Mouse (Mus musculus) midbrain, embryonic 10.5 days (tissue): Measurements from ENCODE around the gene Irak1bp1. TPM values are rescaled to one million over a fixed set of nuclear protein-coding genes. Genes with fewer than 3 reads are reported as not detected.

Experiments
- DNase-seq: peaks from one replicate; pipeline ENCODE4 v3.0.0-alpha.2; 2017; ENCODE audit warnings: low spot score
- H3K27ac ChIP-seq: fragments of 300-500 bp; sonication (generic); replicated peaks from 2 replicates; pipeline ENCODE4 v1.5.1; 2016; ENCODE audit warnings: mild to moderate bottlenecking
- H3K27me3 ChIP-seq: fragments of 300-500 bp; sonication (generic); 2 replicates; pipeline ENCODE4 v1.6.1; 2016; ENCODE audit warnings: low read depth, mild to moderate bottlenecking; ENCODE audit not compliant: poor library complexity, severe bottlenecking
- H3K36me3 ChIP-seq: fragments of 300-500 bp; sonication (generic); 2 replicates; pipeline ENCODE4 v1.6.1; 2016; ENCODE audit warnings: mild to moderate bottlenecking, moderate library complexity
- H3K4me1 ChIP-seq: fragments of 300-500 bp; sonication (generic); 2 replicates; pipeline ENCODE4 v1.6.1; 2016
- H3K4me3 ChIP-seq: fragments of 300-500 bp; sonication (generic); 2 replicates; pipeline ENCODE4 v1.5.1; 2016; ENCODE audit warnings: mild to moderate bottlenecking, moderate library complexity
- H3K9me3 ChIP-seq: fragments of 300-500 bp; sonication (generic); replicated peaks from 2 replicates; pipeline ENCODE4 v1.6.1; 2016; ENCODE audit warnings: mild to moderate bottlenecking
- WGBS: fragments of 180-500 bp; shearing (Covaris S2); methylation state at CpG from one replicate; pipeline ENCODE4 v1.1.7; 2016; 5-methylcytosine and 5-hydroxymethylcytosine counted together
- polyA plus RNA-seq: library from polyadenylated mRNA; unstranded; fragments of >200 nt; fragmentation: Nextera tagmentation; extraction: Ambion mirVana; gene quantifications from 2 replicates; pipeline ENCODE4 v1.2.1, GENCODE M21; 2016

The Irak1bp1 gene
- polyA plus RNA-seq, 1 experiment from 2014 or later, result 23.4 TPM

- Histone ChIP-seq H3K27me3 (no peaks in the 10 kb centered on the region), H3K4me3 (no peak overlapping the region), H3K9me3 (no peaks in the 10 kb centered on the region), H3K27ac (no peak overlapping the region), H3K36me3 (peaks cover 57% of the 10 kb centered on the region), H3K4me1 (no peaks in the 10 kb centered on the region)
- DNase-seq, result no peak
- 92% methylated on average over 4 of the region's 4 CpGs for WGBS
Measured at GRCm38 (mm10) chr9:82842671-82843070, 13.3 kb downstream of the Irak1bp1 start.

GRCm38 (mm10) chr9:82854040-82854439 lies 24.7 kb downstream of the Irak1bp1 start:
- 61% methylated on average over 2 of the region's 2 CpGs for WGBS
- no peak overlapping the region for H3K27ac ChIP-seq
- H3K4me3 ChIP-seq, result no peak overlapping the region
- H3K36me3 ChIP-seq, result no peaks in the 10 kb centered on the region
- no peak for DNase-seq
- no peaks in the 10 kb centered on the region for H3K27me3 ChIP-seq
- H3K9me3 ChIP-seq, result no peaks in the 10 kb centered on the region
- no peaks in the 10 kb centered on the region for H3K4me1 ChIP-seq

- no peaks in the 10 kb centered on the region for H3K4me1 ChIP-seq
- H3K9me3 ChIP-seq, result no peaks in the 10 kb centered on the region
- 53% methylated on average over 3 of the region's 3 CpGs for WGBS
- no peak overlapping the region for H3K4me3 ChIP-seq
- H3K27ac ChIP-seq, result no peak overlapping the region
- DNase-seq, result no peak
- H3K36me3 ChIP-seq, result no peaks in the 10 kb centered on the region
- no peaks in the 10 kb centered on the region for H3K27me3 ChIP-seq
Measured at GRCm38 (mm10) chr9:82854973-82855614, 25.8 kb downstream of the Irak1bp1 start.

GRCm38 (mm10) chr9:82856241-82856640 lies 26.9 kb downstream of the Irak1bp1 start:
- Histone ChIP-seq H3K27ac (no peak overlapping the region), H3K4me1 (no peaks in the 10 kb centered on the region), H3K9me3 (no peaks in the 10 kb centered on the region), H3K4me3 (no peak overlapping the region), H3K36me3 (no peaks in the 10 kb centered on the region), H3K27me3 (no peaks in the 10 kb centered on the region)
- no peak for DNase-seq
- WGBS, result 90% methylated on average over 4 of the region's 4 CpGs

GRCm38 (mm10) chr9:82860805-82861204 lies 31.5 kb downstream of the Irak1bp1 start:
- no peaks in the 10 kb centered on the region for H3K9me3 ChIP-seq
- 93% methylated on average over 2 of the region's 2 CpGs for WGBS
- no peaks in the 10 kb centered on the region for H3K27me3 ChIP-seq
- no peak for DNase-seq
- no peak overlapping the region for H3K27ac ChIP-seq
- H3K4me1 ChIP-seq, result 0 out of 2 replicates have a peak, but pooled peaks cover 4% of the 10 kb centered on the region
- H3K36me3 ChIP-seq, result peaks cover 6% of the 10 kb centered on the region
- no peak overlapping the region for H3K4me3 ChIP-seq

- no peaks in the 10 kb centered on the region for H3K27me3 ChIP-seq
- no peak for DNase-seq
- H3K4me1 ChIP-seq, result 0 out of 2 replicates have a peak, but pooled peaks cover 4% of the 10 kb centered on the region
- no peaks in the 10 kb centered on the region for H3K9me3 ChIP-seq
- 86% methylated on average over 4 of the region's 4 CpGs for WGBS
- H3K4me3 ChIP-seq, result no peak overlapping the region
- peaks cover 11% of the 10 kb centered on the region for H3K36me3 ChIP-seq
- H3K27ac ChIP-seq, result no peak overlapping the region
Measured at GRCm38 (mm10) chr9:82861316-82861715, 32.0 kb downstream of the Irak1bp1 start.

GRCm38 (mm10) chr9:82861775-82862430 lies 32.6 kb downstream of the Irak1bp1 start:
- WGBS, result 92% methylated on average over 3 of the region's 3 CpGs
- Histone ChIP-seq H3K4me3 (no peak overlapping the region), H3K4me1 (0 out of 2 replicates have a peak, but pooled peaks cover 4% of the 10 kb centered on the region), H3K9me3 (no peaks in the 10 kb centered on the region), H3K36me3 (peaks cover 17% of the 10 kb centered on the region), H3K27ac (no peak overlapping the region), H3K27me3 (no peaks in the 10 kb centered on the region)
- DNase-seq, result no peak

- no peaks in the 10 kb centered on the region for H3K27me3 ChIP-seq
- DNase-seq, result no peak
- no peak overlapping the region for H3K4me3 ChIP-seq
- 89% methylated on average over 1 of the region's 1 CpGs for WGBS
- peaks cover 53% of the 10 kb centered on the region for H3K36me3 ChIP-seq
- H3K9me3 ChIP-seq, result no peaks in the 10 kb centered on the region
- H3K4me1 ChIP-seq, result 0 out of 2 replicates have a peak, but pooled peaks cover 4% of the 10 kb centered on the region
- H3K27ac ChIP-seq, result no peak overlapping the region
Measured at GRCm38 (mm10) chr9:82866121-82866520, 36.8 kb downstream of the Irak1bp1 start.

GRCm38 (mm10) chr9:82867698-82868097 lies 38.4 kb downstream of the Irak1bp1 start:
- Histone ChIP-seq H3K9me3 (no peaks in the 10 kb centered on the region), H3K27me3 (no peaks in the 10 kb centered on the region), H3K27ac (no peak overlapping the region), H3K36me3 (peaks cover 69% of the 10 kb centered on the region), H3K4me3 (no peak overlapping the region), H3K4me1 (0 out of 2 replicates have a peak, but pooled peaks cover 4% of the 10 kb centered on the region)
- DNase-seq, result no peak
- 94% methylated on average over 3 of the region's 3 CpGs for WGBS

GRCm38 (mm10) chr9:82877078-82877477 lies 47.7 kb downstream of the Irak1bp1 start:
- Histone ChIP-seq H3K4me3 (no peak overlapping the region), H3K36me3 (peaks cover 100% of the 10 kb centered on the region), H3K27me3 (no peaks in the 10 kb centered on the region), H3K27ac (no peak overlapping the region), H3K9me3 (no peaks in the 10 kb centered on the region), H3K4me1 (no peaks in the 10 kb centered on the region)
- no peak for DNase-seq
- 94% methylated on average over 1 of the region's 1 CpGs for WGBS

- DNase-seq, result no peak
- Histone ChIP-seq H3K27ac (no peak overlapping the region), H3K4me3 (no peak overlapping the region), H3K4me1 (no peaks in the 10 kb centered on the region), H3K36me3 (peaks cover 100% of the 10 kb centered on the region), H3K27me3 (no peaks in the 10 kb centered on the region), H3K9me3 (no peaks in the 10 kb centered on the region)
Measured at GRCm38 (mm10) chr9:82884177-82884576, 54.8 kb downstream of the Irak1bp1 start.

- H3K4me3 ChIP-seq, result no peak overlapping the region
- H3K9me3 ChIP-seq, result no peaks in the 10 kb centered on the region
- H3K36me3 ChIP-seq, result peaks cover 100% of the 10 kb centered on the region
- no peak for DNase-seq
- no peak overlapping the region for H3K27ac ChIP-seq
- H3K27me3 ChIP-seq, result no peaks in the 10 kb centered on the region
- H3K4me1 ChIP-seq, result no peaks in the 10 kb centered on the region
Measured at GRCm38 (mm10) chr9:82888645-82889044, 59.3 kb downstream of the Irak1bp1 start.
